Mouse (Mus musculus) retina, postnatal 1 day (tissue): ENCODE data around the gene Olfr123.

ENCODE experiments used
- DNase-seq: peaks from one replicate; pipeline ENCODE4 v3.0.0-alpha.2; 2012

Olfr123 gene

DNA sequence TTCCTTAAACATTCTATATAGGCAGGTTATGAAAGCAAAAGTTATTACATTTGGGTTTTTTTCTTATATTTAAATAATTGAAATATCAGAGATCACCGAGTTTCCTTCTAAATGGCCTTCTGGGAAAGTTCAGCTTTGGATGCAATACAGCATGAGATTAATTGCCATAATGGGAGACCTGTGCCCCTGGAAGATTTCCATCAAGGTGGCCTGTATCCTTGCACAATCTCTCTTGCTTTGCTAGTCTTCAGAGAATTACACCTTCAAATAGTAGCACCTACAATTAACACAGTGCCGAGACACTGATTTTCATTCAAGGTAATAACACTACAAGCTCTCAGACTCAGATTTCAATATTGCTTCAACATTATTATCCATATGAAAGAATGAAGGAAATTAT lies at the start of gene Olfr123:
Gene Olfr123 (plus strand): TSS at position 301 of the 400 bp plus-strand sequence.
- no peak for DNase-seq

DNA sequence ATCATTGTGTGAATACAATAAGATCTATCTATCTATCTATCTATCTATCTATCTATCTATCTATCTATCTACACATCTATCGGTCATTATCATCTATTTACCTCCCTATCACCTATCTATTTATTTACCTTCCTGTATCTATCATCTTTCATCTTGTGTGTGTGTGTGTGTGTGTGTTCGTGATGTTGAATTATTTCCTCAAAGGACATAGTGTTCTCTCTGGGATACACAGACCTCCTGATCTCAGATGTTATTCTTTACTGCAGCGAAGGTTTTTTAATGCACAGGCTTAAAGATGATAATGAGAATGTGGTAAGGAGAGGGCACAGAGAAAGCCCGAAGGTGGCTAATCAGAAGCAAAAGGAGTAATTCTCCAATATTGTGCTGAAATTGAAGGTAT lies 25.0 kb upstream of the Olfr123 start, which contains the start of gene Olfr122:
Gene Olfr122 (plus strand): TSS at position 301 of the 400 bp plus-strand sequence.
- no peak for DNase-seq

DNA sequence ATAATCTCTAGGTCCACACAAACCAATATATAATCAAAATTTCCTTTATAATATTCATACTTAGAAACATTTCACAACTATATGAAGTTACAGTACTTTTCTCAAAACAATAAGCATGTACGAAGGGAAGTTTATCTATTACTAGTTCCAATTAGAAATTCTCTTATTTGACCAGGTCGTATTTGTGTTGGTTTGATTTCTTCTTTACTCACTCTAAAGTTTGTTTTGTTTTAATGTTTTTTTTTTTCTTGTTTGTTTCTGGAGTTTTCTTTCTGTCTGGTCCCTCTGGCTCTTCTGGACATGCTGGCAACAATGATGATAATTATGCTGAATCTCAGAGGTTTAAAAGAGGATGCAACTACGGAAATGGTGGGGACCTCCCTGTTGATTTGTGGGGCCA lies 6.3 kb downstream of the Olfr123 start, which contains the start of gene Olfr124:
Gene Olfr124 (plus strand): TSS at position 301 of the 400 bp plus-strand sequence.
- no peak for DNase-seq

- no peak for DNase-seq
These were observed 39.3 kb downstream of the Olfr123 start, which contains the start of gene Olfr125 for GRCm38 (mm10) chr17:37832649-37833048. Gene Olfr125, plus strand, starts transcription at chr17:37832949.

- DNase-seq: no peak
These were observed 53.9 kb downstream of the Olfr123 start, which contains the start of gene Olfr126 for GRCm38 (mm10) chr17:37847183-37847582. Gene Olfr126, plus strand, starts transcription at chr17:37847483.
